Mouse (Mus musculus) hematopoietic multipotent progenitor cell, adult 10-12 weeks (in vitro differentiated cells): Measurements from ENCODE around the gene Cldn24. TPM values are rescaled to one million over a fixed set of nuclear protein-coding genes. Genes with fewer than 3 reads are reported as not detected.

ENCODE experiments used
- polyA plus RNA-seq: library from polyadenylated mRNA; stranded (reverse); fragments of >175 nt; gene quantifications from 2 replicates; pipeline ENCODE4 v1.2.3, GENCODE M21; 2012; ENCODE audit warnings: low replicate concordance

The Cldn24 gene
- polyA plus RNA-seq: not detected in 2 replicates

GRCm38 (mm10) chr8:47821843-47822242 lies at the start of gene Cldn24:
Gene Cldn24 (plus strand): TSS chr8:47822143.

GRCm38 (mm10) chr8:47824182-47824581 lies 2.2 kb downstream of the Cldn24 start, which contains the start of gene Cldn22:
Gene Cldn22 (plus strand): TSS chr8:47824482.

Other genes with a start within 250 kb of the Cldn24 start
- gene Ing2, start 146.6 kb upstream of the Cldn24 start, polyA plus RNA-seq: 2.7 and 5.0 TPM in 2 replicates
- gene Cdkn2aip, start 108.2 kb upstream of the Cldn24 start, polyA plus RNA-seq: 10.9 and 37.0 TPM in 2 replicates
- gene Cldn22, start 2.3 kb downstream of the Cldn24 start, polyA plus RNA-seq: not detected in 2 replicates
- gene Wwc2, start 168.8 kb downstream of the Cldn24 start, polyA plus RNA-seq: 1.6 TPM in 2 replicates